Mouse (Mus musculus): ENCODE measurements around the gene Fam173b. TPM values are rescaled to one million over a fixed set of nuclear protein-coding genes. Genes with fewer than 3 reads are reported as not detected.
"Not testable (repeated sequence)": the region's sequence is repeated elsewhere in the genome, so short reads cannot be mapped to it uniquely, and the experiment has no call there.

The Fam173b gene
- total RNA-seq, 2 experiments from 2014 or later = 11.2 to 11.3 TPM

DNA sequence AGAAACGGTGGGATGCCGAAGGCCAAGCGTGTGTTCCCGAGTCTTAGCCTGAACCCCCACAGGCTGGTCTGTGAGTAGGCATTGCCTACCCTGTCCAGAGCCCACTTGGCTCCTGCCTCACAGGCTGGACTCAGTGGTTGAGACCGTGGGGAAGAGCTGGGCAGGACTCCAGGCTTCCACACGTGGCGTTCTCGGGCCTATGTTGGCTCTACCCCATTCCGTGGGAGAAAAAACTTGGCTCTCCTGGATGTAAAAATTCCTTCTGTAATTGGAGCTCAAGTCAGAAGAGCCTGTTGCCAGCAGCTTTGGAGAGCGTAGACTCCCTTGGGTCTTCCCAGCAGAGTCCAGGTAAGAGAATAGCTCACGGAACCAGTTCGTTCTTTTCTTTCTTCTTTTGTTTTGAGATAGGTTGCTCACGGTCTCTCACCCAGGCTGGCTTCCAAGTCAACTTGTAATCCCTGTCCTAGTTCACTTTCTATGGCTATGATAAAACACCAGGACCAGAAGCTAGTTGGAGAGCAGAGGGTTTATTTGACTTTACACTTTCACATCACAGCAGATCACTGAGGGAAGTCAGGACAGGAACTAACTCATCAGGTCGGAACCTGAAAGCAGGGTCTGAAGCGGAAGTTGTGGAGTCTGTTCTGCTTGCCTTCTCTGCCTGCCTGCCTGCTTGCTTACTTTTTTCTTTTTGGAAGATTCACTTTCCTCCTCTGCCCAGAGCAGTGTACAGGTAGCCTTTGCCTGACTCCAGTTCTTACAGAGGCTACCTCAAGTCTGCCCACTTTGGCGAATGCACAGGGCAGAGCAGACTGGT is 29.5 kb upstream of the Fam173b start:
- TF ChIP-seq CTCF (conservative IDR thresholded peaks at IDR 0.05) = no peak
- Histone ChIP-seq H3K4me3 (no peak overlapping the region), H3K27ac (peak overlapping the region; percentile 36; the same call in 1 of the 2 replicates)
- no peak for DNase-seq (ENCODE audit: low spot score in 2 of 2)

DNA sequence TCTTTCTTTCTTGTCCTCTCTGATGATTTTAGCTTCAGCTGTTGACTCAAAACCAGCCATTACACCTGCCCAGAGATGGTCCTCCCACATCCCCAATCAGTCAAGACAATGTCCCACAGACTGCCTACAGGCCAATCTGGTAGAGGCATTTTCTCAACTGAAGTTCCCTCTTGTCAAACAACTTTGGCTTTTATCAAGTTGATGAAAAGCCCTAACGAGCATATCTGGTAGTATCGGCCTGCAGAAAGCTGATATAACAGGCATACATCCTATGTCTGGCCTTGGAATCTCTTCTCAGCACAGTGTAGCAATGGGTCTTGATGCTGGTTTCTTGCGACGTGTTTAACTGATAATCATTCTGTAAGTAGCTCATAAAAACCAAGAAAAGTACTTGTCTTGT is 28.4 kb upstream of the Fam173b start:
- no peak overlapping the region for H3K4me3 ChIP-seq
- DNase-seq (ENCODE audit: low spot score in 2 of 2) = no peak
- no peak overlapping the region for H3K27ac ChIP-seq
- no peak for TF ChIP-seq CTCF (conservative IDR thresholded peaks at IDR 0.05)

DNA sequence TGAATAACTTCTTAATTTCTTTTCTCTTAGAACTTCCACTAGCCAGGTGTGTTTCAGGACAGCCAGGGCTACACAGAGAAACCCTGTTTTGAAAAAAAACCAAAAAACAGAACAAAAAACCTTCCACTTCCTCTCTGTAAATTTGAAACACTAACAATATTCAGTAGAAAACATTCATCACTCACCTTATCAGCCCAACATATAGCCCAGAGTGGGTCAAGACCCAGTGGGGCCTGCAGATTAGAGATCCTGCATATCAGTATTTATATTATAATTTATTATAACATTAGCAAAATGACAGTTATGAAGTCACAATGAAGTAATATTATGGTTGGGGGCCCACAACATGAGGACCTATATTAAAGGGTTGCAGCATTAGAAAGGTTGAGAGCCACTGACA is 28.0 kb upstream of the Fam173b start:
- no peak for TF ChIP-seq CTCF (conservative IDR thresholded peaks at IDR 0.05)
- H3K27ac ChIP-seq = no peak overlapping the region
- no peak for DNase-seq (ENCODE audit: low spot score in 2 of 2)

DNA sequence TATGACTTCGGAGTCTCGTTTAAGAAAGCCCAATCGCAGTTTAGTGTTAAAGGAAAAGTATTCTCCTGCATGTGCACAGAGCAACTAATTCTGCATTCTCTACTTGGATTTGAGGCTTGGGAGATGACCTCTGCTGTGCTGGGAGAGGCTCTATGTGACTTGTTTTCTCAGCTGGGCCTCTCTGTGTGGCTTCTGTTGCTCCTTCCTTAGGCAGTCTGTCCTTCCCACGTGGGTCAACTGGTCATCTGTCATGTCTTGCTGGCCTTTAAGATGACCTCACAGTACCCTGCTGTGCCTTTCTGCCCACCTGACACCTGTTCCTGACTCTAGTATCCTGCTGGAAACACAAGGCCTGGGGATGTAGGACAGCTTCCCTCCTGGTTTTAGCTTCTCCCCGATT is 25.6 kb upstream of the Fam173b start:
- no peak for TF ChIP-seq CTCF (conservative IDR thresholded peaks at IDR 0.05)
- DNase-seq (ENCODE audit: low spot score in 2 of 2) = no peak
- Histone ChIP-seq H3K4me3 (no peak overlapping the region), H3K27ac (no peak overlapping the region)

More for the DNA sequence above, 28.0 kb upstream of the Fam173b start:
- H3K4me3 ChIP-seq = no peak overlapping the region

GRCm38 (mm10) chr15:31581086-31581485 is 20.6 kb upstream of the Fam173b start:
- not testable (repeated sequence) for H3K27ac ChIP-seq; DNase-seq (ENCODE audit: low spot score in 2 of 2); H3K4me3 ChIP-seq

DNA sequence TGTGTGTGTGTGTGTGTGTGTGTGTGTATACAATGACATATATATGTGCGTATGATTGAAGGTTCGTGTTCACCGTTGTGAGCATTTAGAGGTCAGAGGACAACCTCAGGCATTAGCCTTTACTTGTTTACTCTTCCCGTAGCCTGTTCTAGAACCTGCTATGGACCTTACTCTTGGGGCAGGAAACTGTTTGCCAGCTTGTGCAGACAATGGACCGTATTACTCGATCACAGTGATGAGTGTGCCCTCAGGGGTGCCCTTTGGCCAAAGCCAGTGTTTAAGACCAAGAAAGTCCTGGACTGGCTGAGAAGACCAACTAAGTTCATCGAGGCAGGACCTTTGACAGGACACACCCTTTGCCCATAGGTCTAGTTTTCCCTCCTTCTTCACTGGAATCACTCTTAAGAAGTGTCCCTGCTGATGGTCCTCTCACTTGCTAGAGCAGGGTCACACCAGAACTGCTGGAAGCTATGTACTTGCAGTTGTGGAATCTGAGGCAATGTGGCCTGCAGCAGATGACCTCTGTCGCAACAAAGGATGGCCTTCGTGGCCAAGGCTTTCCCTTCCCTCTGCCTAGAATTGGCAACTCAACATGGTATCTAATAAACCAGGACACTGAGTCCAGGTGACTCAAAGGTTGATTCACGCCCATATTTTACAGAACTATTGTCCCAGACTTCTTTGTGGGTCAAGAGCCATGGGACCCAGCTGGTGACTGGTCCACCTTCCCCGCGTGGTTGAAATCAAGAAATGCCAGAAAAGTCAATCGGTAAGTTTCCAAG is 18.2 kb upstream of the Fam173b start:
- no peak for TF ChIP-seq CTCF (conservative IDR thresholded peaks at IDR 0.05)
- DNase-seq (ENCODE audit: low spot score in 2 of 2) = no peak
- Histone ChIP-seq H3K4me3 (no peak overlapping the region), H3K27ac (no peak overlapping the region)

GRCm38 (mm10) chr15:31585238-31585637 is 16.4 kb upstream of the Fam173b start:
- peak; percentile 68 to 82 for DNase-seq (ENCODE audit: low spot score in 2 of 2)
- Histone ChIP-seq H3K27ac (peak overlapping the region; percentile 69), H3K4me3 (no peak overlapping the region)
- no peak for TF ChIP-seq CTCF (conservative IDR thresholded peaks at IDR 0.05)

- no peak for DNase-seq (ENCODE audit: low spot score in 2 of 2)
These were observed 15.6 kb upstream of the Fam173b start for GRCm38 (mm10) chr15:31586088-31586487.

DNA sequence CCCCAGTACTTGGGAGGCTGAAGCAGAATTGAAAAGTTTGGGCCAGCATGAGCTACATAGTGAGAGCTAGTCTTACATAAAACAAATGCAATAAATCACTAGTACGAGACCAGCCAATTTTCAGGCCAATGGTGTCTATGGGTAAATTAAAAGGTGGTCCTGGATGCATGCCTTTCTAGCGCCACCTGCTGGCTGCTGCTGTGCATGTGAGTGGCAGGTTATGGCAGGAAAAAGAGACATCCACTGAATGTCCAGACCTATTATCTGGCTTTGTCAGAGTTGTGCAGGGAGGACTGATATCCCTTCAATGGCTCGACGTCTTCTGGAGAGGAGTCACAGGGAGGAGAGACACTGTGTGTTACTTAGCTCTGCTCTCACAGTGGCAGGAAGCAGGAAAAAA is 15.1 kb upstream of the Fam173b start:
- no peak overlapping the region for H3K4me3 ChIP-seq
- peak; percentile 82 to 91 for DNase-seq (ENCODE audit: low spot score in 2 of 2)
- TF ChIP-seq CTCF (conservative IDR thresholded peaks at IDR 0.05) = peak; percentile 99
- peak overlapping the region; percentile 69 for H3K27ac ChIP-seq

More at GRCm38 (mm10) chr15:31586088-31586487, 15.6 kb upstream of the Fam173b start:
- Histone ChIP-seq H3K4me3 (no peak overlapping the region), H3K27ac (peak overlapping the region; percentile 69)
- TF ChIP-seq CTCF (conservative IDR thresholded peaks at IDR 0.05) = no peak

- DNase-seq (ENCODE audit: low spot score in 2 of 2) = no peak
- TF ChIP-seq CTCF (conservative IDR thresholded peaks at IDR 0.05) = no peak
- H3K27ac ChIP-seq = peak overlapping the region; percentile 66
- H3K4me3 ChIP-seq = no peak overlapping the region
These were observed 13.9 kb upstream of the Fam173b start for GRCm38 (mm10) chr15:31587789-31588188.

DNA sequence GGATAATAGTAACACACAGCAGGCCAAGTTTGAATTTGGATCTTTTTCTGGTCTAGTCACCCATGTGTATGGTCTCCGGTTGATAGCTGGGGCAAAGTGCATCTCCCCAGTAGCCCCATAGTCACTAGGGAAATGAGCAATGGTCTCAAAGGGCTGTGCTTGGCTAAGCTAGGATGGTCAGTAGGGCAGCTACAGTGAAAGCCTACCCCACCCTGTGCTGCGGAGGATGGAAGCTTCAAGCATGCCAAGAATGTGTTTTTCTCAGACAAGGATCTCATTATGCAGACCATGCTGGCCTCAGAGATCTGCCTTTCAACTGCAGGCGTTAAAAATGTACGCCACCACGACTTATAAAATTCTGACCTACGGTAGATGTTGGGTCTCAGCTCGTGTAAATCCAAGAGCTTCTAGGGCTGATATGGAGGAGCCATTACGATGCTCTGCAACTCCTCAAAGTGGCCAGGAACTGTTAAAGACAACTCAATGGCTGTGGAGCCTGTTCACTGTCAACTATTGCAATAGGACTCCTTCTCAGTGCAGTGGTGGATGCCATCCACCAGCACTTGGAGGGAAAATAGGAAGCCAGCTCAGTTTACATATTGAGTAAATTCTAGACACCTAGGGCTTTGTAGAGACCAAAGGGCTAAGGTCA is 12.5 kb upstream of the Fam173b start:
- DNase-seq (ENCODE audit: low spot score in 2 of 2) = no peak
- Histone ChIP-seq H3K27ac (peak overlapping the region; percentile 77), H3K4me3 (no peak overlapping the region)
- TF ChIP-seq CTCF (conservative IDR thresholded peaks at IDR 0.05) = no peak

- DNase-seq (ENCODE audit: low spot score in 2 of 2) = no peak
- H3K27ac ChIP-seq = peak overlapping the region; percentile 46; the same call in 1 of the 2 replicates
- no peak overlapping the region for H3K4me3 ChIP-seq
- TF ChIP-seq CTCF (conservative IDR thresholded peaks at IDR 0.05) = no peak
These were observed 11.5 kb upstream of the Fam173b start for GRCm38 (mm10) chr15:31590176-31590575.

GRCm38 (mm10) chr15:31592531-31592930 is 9.1 kb upstream of the Fam173b start:
- TF ChIP-seq CTCF (conservative IDR thresholded peaks at IDR 0.05) = no peak
- no peak overlapping the region for H3K4me3 ChIP-seq
- no peak overlapping the region for H3K27ac ChIP-seq
- no peak for DNase-seq (ENCODE audit: low spot score in 2 of 2)
